Mouse (Mus musculus): ENCODE measurements around the gene Tiam1. TPM values are rescaled to one million over a fixed set of nuclear protein-coding genes. Genes with fewer than 3 reads are reported as not detected.

Gene Tiam1
- polyA plus RNA-seq, 1 experiment from 2014 or later: 31.0 TPM

GRCm38 (mm10) chr16:90178404-90178803, 34.8 kb upstream of the Tiam1 start:
- WGBS: 90% methylated on average over 3 of the region's 3 CpGs
- no peak overlapping the region for H3K9ac ChIP-seq (ENCODE audit: low read depth, low read length)
- H3K27ac ChIP-seq (replicated peaks; ENCODE audit: low read depth, low read length): no peak overlapping the region
- H3K4me3 ChIP-seq (ENCODE audit: low read depth, low read length): no peak overlapping the region
- H3K27me3 ChIP-seq (replicated peaks; ENCODE audit: control insufficient read depth, insufficient read depth, low read length): no peaks in the 10 kb centered on the region
- no peaks in the 10 kb centered on the region for H3K4me1 ChIP-seq (ENCODE audit: control insufficient read depth, insufficient read depth, low read length)
- H3K9me3 ChIP-seq (ENCODE audit: control insufficient read depth, low read length): no peaks in the 10 kb centered on the region
- no peak overlapping the region for H3K4me2 ChIP-seq (ENCODE audit: low read depth, low read length)
- ATAC-seq (ENCODE audit: low read depth) (no peak), DNase-seq (ENCODE audit: low spot score) (no peak)
- H3K36me3 ChIP-seq (ENCODE audit: control insufficient read depth, insufficient read depth, low read length): no peaks in the 10 kb centered on the region

GRCm38 (mm10) chr16:90177425-90177824, 33.9 kb upstream of the Tiam1 start:
- DNase-seq (ENCODE audit: low spot score): peak; percentile 24
- 85% methylated on average over 8 of the region's 8 CpGs for whole genome bisulfite sequencing
- Histone ChIP-seq H3K4me2 (ENCODE audit: low read depth, low read length) (no peak overlapping the region), H3K9ac (ENCODE audit: low read depth, low read length) (no peak overlapping the region), H3K9me3 (ENCODE audit: control insufficient read depth, low read length) (no peaks in the 10 kb centered on the region), H3K4me1 (ENCODE audit: control insufficient read depth, insufficient read depth, low read length) (no peaks in the 10 kb centered on the region), H3K27ac (replicated peaks; ENCODE audit: low read depth, low read length) (no peak overlapping the region), H3K36me3 (ENCODE audit: control insufficient read depth, insufficient read depth, low read length) (no peaks in the 10 kb centered on the region), H3K27me3 (replicated peaks; ENCODE audit: control insufficient read depth, insufficient read depth, low read length) (no peaks in the 10 kb centered on the region), H3K4me3 (ENCODE audit: low read depth, low read length) (no peak overlapping the region)
- ATAC-seq (ENCODE audit: low read depth): peak; percentile 22; the same call in 1 of the 2 replicates

- DNase-seq (ENCODE audit: low spot score) (peak; percentile 55), ATAC-seq (ENCODE audit: low read depth) (peak; percentile 54; the same call in 1 of the 2 replicates)
- no peaks in the 10 kb centered on the region for H3K27me3 ChIP-seq (replicated peaks; ENCODE audit: control insufficient read depth, insufficient read depth, low read length)
- no peaks in the 10 kb centered on the region for H3K36me3 ChIP-seq (ENCODE audit: control insufficient read depth, insufficient read depth, low read length)
- no peak overlapping the region for H3K4me3 ChIP-seq (ENCODE audit: low read depth, low read length)
- no peak overlapping the region for H3K27ac ChIP-seq (replicated peaks; ENCODE audit: low read depth, low read length)
- no peak overlapping the region for H3K4me2 ChIP-seq (ENCODE audit: low read depth, low read length)
- H3K9me3 ChIP-seq (ENCODE audit: control insufficient read depth, low read length): no peaks in the 10 kb centered on the region
- WGBS: 51% methylated on average over 10 of the region's 10 CpGs
- no peak overlapping the region for H3K9ac ChIP-seq (ENCODE audit: low read depth, low read length)
- H3K4me1 ChIP-seq (ENCODE audit: control insufficient read depth, insufficient read depth, low read length): no peaks in the 10 kb centered on the region
Observed at GRCm38 (mm10) chr16:90176472-90176871, 32.9 kb upstream of the Tiam1 start.

- Histone ChIP-seq H3K4me3 (ENCODE audit: low read depth, low read length) (no peak overlapping the region), H3K9ac (ENCODE audit: low read depth, low read length) (no peak overlapping the region), H3K4me1 (ENCODE audit: control insufficient read depth, insufficient read depth, low read length) (no peaks in the 10 kb centered on the region), H3K27ac (replicated peaks; ENCODE audit: low read depth, low read length) (no peak overlapping the region), H3K9me3 (ENCODE audit: control insufficient read depth, low read length) (no peaks in the 10 kb centered on the region), H3K36me3 (ENCODE audit: control insufficient read depth, insufficient read depth, low read length) (no peaks in the 10 kb centered on the region), H3K27me3 (replicated peaks; ENCODE audit: control insufficient read depth, insufficient read depth, low read length) (no peaks in the 10 kb centered on the region), H3K4me2 (ENCODE audit: low read depth, low read length) (no peak overlapping the region)
- ATAC-seq (ENCODE audit: low read depth) (no peak), DNase-seq (ENCODE audit: low spot score) (no peak)
- WGBS: 60% methylated on average over 8 of the region's 8 CpGs
Observed at GRCm38 (mm10) chr16:90171416-90171815, 27.8 kb upstream of the Tiam1 start.

- H3K27ac ChIP-seq (replicated peaks; ENCODE audit: low read depth, low read length): no peak overlapping the region; the same call in 1 of the 2 replicates
- H3K9me3 ChIP-seq (ENCODE audit: control insufficient read depth, low read length): no peaks in the 10 kb centered on the region
- no peaks in the 10 kb centered on the region for H3K36me3 ChIP-seq (ENCODE audit: control insufficient read depth, insufficient read depth, low read length)
- no peak overlapping the region for H3K4me3 ChIP-seq (ENCODE audit: low read depth, low read length)
- H3K9ac ChIP-seq (ENCODE audit: low read depth, low read length): no peak overlapping the region
- no peak overlapping the region for H3K4me2 ChIP-seq (ENCODE audit: low read depth, low read length)
- H3K27me3 ChIP-seq (replicated peaks; ENCODE audit: control insufficient read depth, insufficient read depth, low read length): no peaks in the 10 kb centered on the region
- ATAC-seq (ENCODE audit: low read depth) (no peak), DNase-seq (ENCODE audit: low spot score) (no peak)
- 94% methylated on average over 1 of the region's 1 CpGs for WGBS
- H3K4me1 ChIP-seq (ENCODE audit: control insufficient read depth, insufficient read depth, low read length): no peaks in the 10 kb centered on the region
Observed at GRCm38 (mm10) chr16:90170676-90171075, 27.1 kb upstream of the Tiam1 start.

GRCm38 (mm10) chr16:90169863-90170630, 26.5 kb upstream of the Tiam1 start:
- H3K4me2 ChIP-seq (ENCODE audit: low read depth, low read length): no peak overlapping the region
- H3K9me3 ChIP-seq (ENCODE audit: control insufficient read depth, low read length): no peaks in the 10 kb centered on the region
- peak overlapping the region; percentile 33; the same call in 1 of the 2 replicates for H3K27ac ChIP-seq (replicated peaks; ENCODE audit: low read depth, low read length)
- peak; percentile 67 for DNase-seq (ENCODE audit: low spot score)
- H3K4me3 ChIP-seq (ENCODE audit: low read depth, low read length): no peak overlapping the region
- H3K27me3 ChIP-seq (replicated peaks; ENCODE audit: control insufficient read depth, insufficient read depth, low read length): no peaks in the 10 kb centered on the region
- WGBS: 61% methylated on average over 13 of the region's 13 CpGs
- H3K9ac ChIP-seq (ENCODE audit: low read depth, low read length): no peak overlapping the region
- no peaks in the 10 kb centered on the region for H3K36me3 ChIP-seq (ENCODE audit: control insufficient read depth, insufficient read depth, low read length)
- ATAC-seq (ENCODE audit: low read depth): peak; percentile 62; the same call in 1 of the 2 replicates
- no peaks in the 10 kb centered on the region for H3K4me1 ChIP-seq (ENCODE audit: control insufficient read depth, insufficient read depth, low read length)

- no peaks in the 10 kb centered on the region for H3K4me1 ChIP-seq (ENCODE audit: control insufficient read depth, insufficient read depth, low read length)
- WGBS: 28% methylated on average over 10 of the region's 10 CpGs
- H3K27ac ChIP-seq (replicated peaks; ENCODE audit: low read depth, low read length): no peak overlapping the region
- H3K36me3 ChIP-seq (ENCODE audit: control insufficient read depth, insufficient read depth, low read length): no peaks in the 10 kb centered on the region
- H3K4me2 ChIP-seq (ENCODE audit: low read depth, low read length): no peak overlapping the region
- H3K9ac ChIP-seq (ENCODE audit: low read depth, low read length): no peak overlapping the region
- peak; percentile 83 for DNase-seq (ENCODE audit: low spot score)
- H3K27me3 ChIP-seq (replicated peaks; ENCODE audit: control insufficient read depth, insufficient read depth, low read length): no peaks in the 10 kb centered on the region
- H3K4me3 ChIP-seq (ENCODE audit: low read depth, low read length): no peak overlapping the region
- peak; percentile 31; the same call in 1 of the 2 replicates for ATAC-seq (ENCODE audit: low read depth)
- H3K9me3 ChIP-seq (ENCODE audit: control insufficient read depth, low read length): no peaks in the 10 kb centered on the region
Observed at GRCm38 (mm10) chr16:90167646-90168045, 24.1 kb upstream of the Tiam1 start.

- H3K27me3 ChIP-seq (replicated peaks; ENCODE audit: control insufficient read depth, insufficient read depth, low read length): no peaks in the 10 kb centered on the region
- no peak overlapping the region for H3K4me2 ChIP-seq (ENCODE audit: low read depth, low read length)
- H3K4me3 ChIP-seq (ENCODE audit: low read depth, low read length): no peak overlapping the region
- no peaks in the 10 kb centered on the region for H3K36me3 ChIP-seq (ENCODE audit: control insufficient read depth, insufficient read depth, low read length)
- no peak overlapping the region for H3K27ac ChIP-seq (replicated peaks; ENCODE audit: low read depth, low read length)
- no peaks in the 10 kb centered on the region for H3K9me3 ChIP-seq (ENCODE audit: control insufficient read depth, low read length)
- no peaks in the 10 kb centered on the region for H3K4me1 ChIP-seq (ENCODE audit: control insufficient read depth, insufficient read depth, low read length)
- 64% methylated on average over 2 of the region's 2 CpGs for WGBS
- no peak overlapping the region for H3K9ac ChIP-seq (ENCODE audit: low read depth, low read length)
- DNase-seq (ENCODE audit: low spot score) (no peak), ATAC-seq (ENCODE audit: low read depth) (no peak)
Observed at GRCm38 (mm10) chr16:90165435-90165834, 21.9 kb upstream of the Tiam1 start.

GRCm38 (mm10) chr16:90164942-90165341, 21.4 kb upstream of the Tiam1 start:
- Histone ChIP-seq H3K36me3 (ENCODE audit: control insufficient read depth, insufficient read depth, low read length) (no peaks in the 10 kb centered on the region), H3K4me3 (ENCODE audit: low read depth, low read length) (no peak overlapping the region), H3K27ac (replicated peaks; ENCODE audit: low read depth, low read length) (no peak overlapping the region), H3K9me3 (ENCODE audit: control insufficient read depth, low read length) (no peaks in the 10 kb centered on the region), H3K9ac (ENCODE audit: low read depth, low read length) (no peak overlapping the region), H3K27me3 (replicated peaks; ENCODE audit: control insufficient read depth, insufficient read depth, low read length) (no peaks in the 10 kb centered on the region), H3K4me1 (ENCODE audit: control insufficient read depth, insufficient read depth, low read length) (no peaks in the 10 kb centered on the region), H3K4me2 (ENCODE audit: low read depth, low read length) (no peak overlapping the region)
- no peak for DNase-seq (ENCODE audit: low spot score)
- ATAC-seq (ENCODE audit: low read depth): no peak
- WGBS: 91% methylated on average over 11 of the region's 11 CpGs

All from embryonic facial prominence, embryonic 14.5 days (tissue).